Mouse (Mus musculus): Measurements from ENCODE around the gene Gm16513. TPM values are rescaled to one million over a fixed set of nuclear protein-coding genes. Genes with fewer than 3 reads are reported as not detected.
"Not testable (repeated sequence)": the region's sequence is repeated elsewhere in the genome, so short reads cannot be mapped to it uniquely, and the experiment has no call there.

Gm16513 gene
- polyA plus RNA-seq (2016; fragmentation: Nextera tagmentation; extraction: Ambion mirVana) = not detected in 2 replicates

- H3K9me3 ChIP-seq; H3K4me1 ChIP-seq (replicated peaks); H3K27me3 ChIP-seq (ENCODE audit: insufficient read depth, poor library complexity, severe bottlenecking); H3K27ac ChIP-seq; DNase-seq (ENCODE audit: low spot score); H3K4me3 ChIP-seq; H3K36me3 ChIP-seq: not testable (repeated sequence)
- WGBS = no CpG with 5 or more reads among the region's 1 CpGs
Measured at GRCm38 (mm10) chr5:95182324-95182723, at the start of gene Gm16513. Gm16513 (plus strand) TSS chr5:95182624.

Other genes with a start within 250 kb of the Gm16513 start
- not detected in 2 replicates for gene Gm6367, start 194.0 kb upstream of the Gm16513 start, polyA plus RNA-seq (2016; fragmentation: Nextera tagmentation; extraction: Ambion mirVana)
- gene Gm7942, start 75.7 kb upstream of the Gm16513 start, polyA plus RNA-seq (2016; fragmentation: Nextera tagmentation; extraction: Ambion mirVana) = not detected in 2 replicates
- gene Gm10424, start 90.1 kb downstream of the Gm16513 start, polyA plus RNA-seq (2016; fragmentation: Nextera tagmentation; extraction: Ambion mirVana) = not detected in 2 replicates
- gene Gm3259, start 123.3 kb downstream of the Gm16513 start, polyA plus RNA-seq (2016; fragmentation: Nextera tagmentation; extraction: Ambion mirVana) = not detected in 2 replicates

Data from hindbrain, embryonic 10.5 days (tissue).